Mouse (Mus musculus) spleen, embryonic (tissue): ENCODE measurements around the gene Kcnh2.

Experiments
- CTCF ChIA-PET: fragments of 350-600 bp; sonication (Branson Sonifier 250); formaldehyde crosslinking; loops from one replicate; lab custom pipeline; 2022; lab: Charles Lee

Kcnh2 gene

DNA sequence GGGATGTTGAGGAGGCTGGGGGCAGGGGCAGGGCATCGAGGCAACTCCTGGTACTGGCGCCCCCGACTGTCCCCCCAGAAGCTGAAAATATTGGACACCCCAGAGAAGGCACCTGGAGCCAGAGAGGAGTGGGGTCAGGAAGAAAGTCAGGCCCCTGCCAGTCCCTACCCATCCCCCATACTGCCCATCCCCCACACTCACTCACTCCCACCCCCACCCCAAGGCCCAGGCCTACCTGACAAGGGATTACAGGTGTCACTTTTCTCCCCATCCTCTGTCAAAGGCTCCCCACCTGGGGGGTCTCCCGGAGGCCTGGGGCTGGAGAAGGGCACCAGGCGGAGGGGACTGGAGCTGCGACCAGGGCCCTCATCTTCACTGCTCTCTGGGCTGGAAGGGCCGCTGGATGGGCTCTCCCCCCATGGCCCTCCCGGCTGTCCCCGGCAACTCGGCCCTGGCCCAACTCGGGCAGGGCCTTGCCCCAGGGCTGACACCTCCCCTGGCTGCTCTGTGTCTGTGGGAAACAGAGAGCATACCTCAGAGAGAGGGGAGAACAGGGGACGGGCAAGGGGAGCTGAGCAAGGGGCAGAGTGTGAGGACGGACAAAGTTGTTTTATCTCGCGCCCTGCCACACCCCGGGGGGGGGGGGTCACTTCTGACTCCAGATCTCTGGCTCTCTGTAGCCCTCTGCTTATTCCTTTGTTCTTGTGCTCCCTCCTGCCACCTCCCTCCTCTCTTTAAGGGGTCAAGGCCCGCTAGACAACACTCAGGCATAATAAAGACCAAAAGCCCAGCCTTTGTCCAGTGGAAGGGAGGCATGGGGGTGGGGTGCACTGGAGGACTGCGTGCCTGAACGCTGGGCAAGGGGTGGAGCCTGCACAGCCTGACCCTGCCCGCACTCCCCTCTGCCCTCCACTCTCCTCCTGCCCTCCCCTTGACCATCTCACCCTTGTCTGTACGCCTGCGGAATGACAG is 29.4 kb downstream of the Kcnh2 start:
- CTCF ChIA-PET: no interaction called here

DNA sequence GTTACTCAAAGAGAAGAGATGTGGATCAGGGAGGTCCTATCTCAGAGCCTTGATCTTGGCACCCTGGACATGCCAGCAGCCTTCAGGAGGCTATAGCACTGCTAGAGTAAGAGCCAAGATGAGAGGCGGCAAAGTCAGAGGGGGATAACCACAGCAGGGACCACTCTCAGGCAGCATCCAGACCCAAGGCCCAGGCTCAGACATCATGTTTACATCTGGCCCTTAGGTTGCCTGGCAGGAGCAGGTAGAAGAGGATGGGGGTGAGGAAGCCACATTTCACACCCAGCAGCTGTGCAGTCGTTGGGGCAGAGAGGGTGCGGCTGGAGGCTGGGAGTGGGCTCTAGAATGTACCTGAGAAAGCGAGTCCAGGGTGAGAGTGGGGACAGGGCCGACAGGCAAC is 30.5 kb downstream of the Kcnh2 start:
- CTCF ChIA-PET: no interaction called here

DNA sequence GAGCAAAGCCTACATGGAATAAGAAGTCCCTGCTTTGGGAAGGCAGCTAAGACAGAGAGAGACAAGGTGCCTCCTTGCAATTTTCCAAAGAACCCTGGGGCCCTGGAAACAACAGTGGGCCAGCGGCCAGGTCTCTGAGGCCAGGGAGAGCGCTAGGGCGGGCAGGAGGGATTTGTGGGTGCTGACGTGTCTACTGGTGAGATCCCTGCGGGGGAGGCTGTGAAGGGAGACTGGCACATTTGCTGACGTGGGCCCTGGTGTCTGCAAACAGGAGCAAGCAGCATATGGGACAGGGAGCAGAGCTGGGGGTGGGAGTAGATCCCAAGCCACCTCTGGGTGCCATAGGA is 31.0 kb downstream of the Kcnh2 start:
- CTCF ChIA-PET: no interaction called here

DNA sequence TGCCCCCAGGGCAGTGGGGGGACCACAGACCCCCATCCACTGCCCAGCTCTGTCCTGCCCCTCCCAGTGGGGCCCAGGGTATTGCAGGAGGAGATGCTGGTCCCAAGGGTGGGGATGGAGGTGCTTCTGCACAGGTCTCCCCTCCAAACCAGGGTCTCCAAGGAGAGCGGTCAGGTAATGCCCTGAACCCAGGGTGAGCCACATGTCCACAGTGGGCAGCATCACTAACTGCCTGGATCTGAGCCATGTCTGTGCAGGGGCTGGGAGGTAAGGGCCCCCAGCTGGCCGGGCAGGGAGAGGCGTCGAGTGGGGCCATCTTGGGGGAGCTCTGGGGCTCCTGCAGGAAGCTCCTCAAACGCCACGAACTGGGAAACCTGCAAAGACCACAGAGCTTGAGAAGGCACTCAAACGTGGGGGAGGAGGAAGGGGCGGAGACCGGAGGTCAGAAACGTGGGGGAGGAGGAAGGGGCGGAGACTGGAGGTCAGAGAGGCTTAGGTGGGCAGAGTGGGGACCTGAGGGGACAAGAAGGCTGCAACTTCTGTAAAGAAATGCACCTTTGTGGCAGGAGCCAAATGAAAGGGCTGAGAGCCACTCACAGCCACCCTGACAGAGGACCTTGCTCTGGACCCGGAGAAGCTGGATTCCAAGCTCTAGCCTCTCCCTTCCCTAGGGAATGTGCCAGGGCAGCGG is 31.5 kb downstream of the Kcnh2 start:
- CTCF ChIA-PET: no interaction called here

DNA sequence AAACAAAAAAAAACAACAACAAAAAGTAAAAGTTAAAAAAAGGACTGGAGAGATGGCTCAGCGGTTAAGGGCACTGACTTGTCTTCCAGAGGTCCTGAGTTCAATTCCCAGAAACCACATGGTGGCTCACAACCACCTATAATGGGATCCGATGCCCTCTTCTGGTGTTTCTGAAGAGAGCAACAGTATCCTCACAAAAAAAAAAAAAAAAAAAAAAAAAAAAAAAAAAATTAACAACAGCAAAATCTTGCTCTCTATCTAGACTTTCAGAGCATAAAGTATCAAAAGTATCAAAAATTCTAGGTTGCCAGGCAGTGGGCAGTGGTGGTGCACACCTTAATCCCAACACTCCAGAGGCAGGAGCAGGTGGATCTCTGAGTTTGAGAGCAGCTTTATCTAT is 42.2 kb downstream of the Kcnh2 start:
- CTCF ChIA-PET: no interaction called here

DNA sequence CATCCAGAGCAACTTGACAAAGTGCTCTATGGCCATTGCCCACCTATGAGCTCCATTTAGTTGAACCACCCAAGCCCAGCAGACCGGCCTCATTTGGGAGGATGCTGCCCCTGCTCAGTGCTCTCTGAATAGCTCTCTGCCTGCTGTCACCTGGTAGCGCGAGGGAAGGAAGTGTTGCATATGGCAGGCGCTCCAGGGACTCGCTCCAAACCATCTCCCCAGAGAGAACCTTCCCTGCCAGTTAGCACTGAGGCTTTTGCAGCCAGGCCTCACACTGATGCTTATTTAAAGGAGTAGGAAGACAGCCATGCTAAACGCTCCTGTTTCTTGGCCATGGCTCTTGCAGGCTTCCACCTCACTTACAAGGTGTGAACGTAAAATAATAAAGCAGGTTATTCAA is 42.8 kb downstream of the Kcnh2 start:
- CTCF ChIA-PET: no interaction called here

DNA sequence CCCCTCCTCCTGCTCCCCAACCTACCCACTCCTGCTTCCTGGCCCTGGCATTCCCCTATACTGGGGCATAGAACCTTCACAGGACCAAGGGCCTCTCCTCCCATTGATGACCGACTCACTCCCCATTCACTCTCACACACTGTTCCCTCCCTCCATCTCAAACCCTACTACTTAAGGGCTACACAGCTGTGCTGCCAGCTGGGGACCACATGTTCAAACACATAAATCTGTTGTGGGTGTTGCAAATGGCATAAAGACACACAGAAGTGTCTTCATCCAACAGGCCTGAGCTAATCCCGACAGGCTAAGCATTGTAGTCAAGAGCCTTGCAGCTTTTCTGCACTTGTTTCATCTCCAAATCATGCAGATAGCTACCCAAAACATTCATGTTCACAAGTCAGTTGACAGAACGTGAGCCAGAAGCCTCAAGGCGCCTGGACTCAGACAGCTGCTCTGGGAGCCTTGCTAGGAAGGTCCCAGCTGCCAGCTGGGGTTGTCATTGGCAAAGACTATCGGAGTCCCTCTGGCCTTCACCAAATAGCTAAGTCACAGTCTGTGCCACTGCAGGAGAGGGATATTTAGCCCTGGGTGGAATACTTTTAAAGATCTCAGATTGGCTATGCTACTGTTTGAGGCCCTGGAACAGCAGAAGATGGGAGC is 44.2 kb downstream of the Kcnh2 start:
- CTCF ChIA-PET: no interaction called here

DNA sequence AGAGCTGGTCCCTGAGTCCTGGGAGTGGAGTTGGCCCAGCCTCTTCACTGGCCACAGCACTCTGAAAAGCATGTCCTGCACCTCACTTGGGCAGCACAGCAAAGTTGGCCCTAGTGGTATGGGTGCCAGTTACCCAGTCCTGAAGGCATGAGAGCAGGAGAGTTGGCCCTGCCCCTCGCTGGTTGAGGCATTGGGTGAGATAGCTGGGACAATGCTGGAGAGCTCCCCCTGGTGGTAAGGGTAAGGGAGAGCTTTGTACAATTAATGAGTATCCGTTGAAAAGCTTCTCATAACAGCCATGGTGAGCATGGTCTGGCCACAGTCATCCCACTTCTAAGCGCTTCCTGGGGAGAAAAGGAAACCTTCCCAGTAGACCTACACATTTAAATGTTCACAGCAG is 48.2 kb downstream of the Kcnh2 start:
- CTCF ChIA-PET: no interaction called here

DNA sequence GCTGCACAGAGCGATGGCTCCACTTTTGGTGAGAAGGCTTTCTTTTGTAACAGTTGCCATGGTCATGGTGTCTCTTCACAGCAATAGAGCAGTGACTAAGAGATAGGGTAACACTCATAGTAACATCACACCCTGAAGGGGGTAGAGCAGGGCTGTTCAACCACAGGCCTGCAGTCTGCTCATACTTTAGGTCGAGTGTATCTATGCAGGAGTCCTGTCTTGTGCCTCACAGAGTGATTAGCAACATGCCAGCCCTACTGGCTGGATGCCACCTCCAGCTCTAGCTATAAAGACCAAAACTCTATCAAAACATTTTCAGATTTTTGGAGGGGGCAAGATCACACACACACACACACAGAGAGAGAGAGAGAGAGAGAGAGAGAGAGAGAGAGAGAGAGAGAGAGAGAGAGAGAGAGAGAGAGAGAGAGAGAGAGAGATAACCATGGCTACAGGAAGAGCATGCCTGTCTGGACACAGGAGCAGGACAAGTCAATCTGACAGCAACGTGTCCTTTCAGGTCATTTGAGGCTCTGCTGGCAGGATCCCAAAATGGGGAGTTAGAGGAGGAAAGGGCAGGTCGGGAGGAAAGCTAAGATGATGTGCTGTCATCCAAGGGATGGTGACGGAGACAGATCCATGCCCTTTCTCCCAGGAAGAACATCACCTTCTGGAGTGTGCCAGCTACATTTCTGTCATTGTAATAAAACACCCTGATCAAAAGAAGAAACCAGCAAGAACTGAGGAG is 51.4 kb downstream of the Kcnh2 start:
- CTCF ChIA-PET: no interaction called here

DNA sequence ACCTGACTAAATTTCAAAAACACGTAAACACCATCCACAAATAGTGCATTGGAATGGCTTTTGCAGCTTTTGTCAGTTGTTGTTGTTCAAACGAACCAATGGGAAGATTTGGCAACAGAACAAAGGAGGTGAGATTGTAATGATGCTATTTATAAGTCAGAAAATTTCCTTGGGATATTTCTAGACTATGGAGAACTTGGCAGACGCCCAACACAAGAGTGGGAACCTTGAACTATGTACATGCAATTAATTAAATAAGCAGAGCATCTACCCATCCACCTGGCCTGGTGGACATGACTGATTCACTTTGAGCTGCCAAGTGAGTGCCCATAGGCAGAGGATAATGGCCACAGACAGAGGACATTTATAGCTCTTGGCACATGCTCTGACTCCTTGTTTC is 59.5 kb downstream of the Kcnh2 start:
- CTCF ChIA-PET: no interaction called here

DNA sequence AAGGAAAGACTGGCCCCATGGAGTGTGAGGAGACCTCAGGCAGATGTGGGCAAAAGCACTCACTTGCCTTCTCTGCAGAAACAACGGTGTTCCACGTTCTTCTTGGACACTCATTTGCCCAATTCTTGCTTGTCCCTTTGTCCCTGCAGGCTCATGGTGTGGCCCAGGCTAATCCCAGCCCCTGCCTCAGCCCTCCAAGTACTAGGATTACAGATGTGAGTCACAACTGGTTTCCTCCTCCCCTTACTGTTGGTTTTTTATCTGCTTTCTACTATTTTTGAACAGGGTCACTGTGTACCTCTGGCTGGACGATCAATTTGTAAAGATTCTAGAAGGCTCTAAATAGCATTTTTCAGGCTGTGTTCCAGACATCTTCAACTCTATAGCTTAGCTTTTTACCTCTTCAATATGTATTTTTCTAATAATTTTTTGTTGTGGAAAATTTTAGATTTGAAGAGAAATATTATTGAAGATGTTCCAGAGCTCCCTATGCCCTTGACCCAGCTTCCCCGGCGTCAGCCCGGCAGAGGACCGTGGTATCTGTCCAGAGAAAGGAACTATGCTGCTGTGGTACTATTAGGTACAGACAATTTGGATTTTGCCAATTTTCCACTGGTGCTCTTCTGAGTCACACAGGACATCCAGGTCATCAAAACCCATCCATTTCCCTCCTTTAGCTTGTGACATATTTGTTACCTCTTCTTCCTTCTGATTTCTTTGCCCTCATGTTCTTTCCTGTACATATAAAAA is 65.0 kb downstream of the Kcnh2 start:
- CTCF ChIA-PET: interaction anchor here (0.6 kb wide), 1 partner anchor 635 kb away, joined by 3 read pairs; no protein-coding TSS in a partner anchor

DNA sequence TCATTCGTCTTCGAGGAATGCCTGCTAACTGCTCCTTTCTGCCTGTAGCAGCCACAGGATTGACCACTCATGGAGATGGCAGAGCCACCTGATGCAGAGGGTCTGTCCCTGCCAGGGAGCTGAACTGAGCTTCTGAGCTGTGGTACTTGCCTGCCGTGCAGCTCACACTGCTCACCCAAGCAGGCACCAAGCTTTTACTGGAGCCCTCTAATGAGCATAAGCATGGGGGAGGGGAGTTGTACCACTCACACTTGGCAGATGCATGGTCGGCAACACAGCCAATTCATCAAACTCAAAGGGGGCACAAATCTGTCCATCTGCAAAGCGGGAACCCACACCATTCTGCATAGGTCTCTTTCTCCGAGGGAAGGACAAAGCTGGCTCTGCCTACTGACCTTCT is 67.3 kb downstream of the Kcnh2 start:
- CTCF ChIA-PET: no interaction called here

DNA sequence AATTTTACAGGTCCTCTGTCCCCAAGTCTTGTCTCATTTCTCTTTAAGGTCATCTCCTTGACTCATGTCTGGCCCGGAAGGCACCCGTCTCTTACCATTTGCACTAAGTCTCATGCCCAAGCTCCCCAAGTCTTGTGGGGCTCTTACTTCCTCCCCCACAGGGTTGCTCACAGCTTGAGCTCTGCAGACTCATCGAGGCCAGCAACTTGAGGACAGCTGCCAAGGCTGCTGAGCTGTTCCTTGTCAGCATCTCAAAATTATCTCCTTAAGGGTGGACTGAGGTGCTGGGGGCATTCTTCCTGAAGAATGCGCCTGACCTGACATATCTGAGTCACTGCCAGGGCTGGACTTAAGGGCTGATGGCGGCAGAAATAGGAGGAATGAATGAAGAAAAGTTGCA is 68.2 kb downstream of the Kcnh2 start:
- CTCF ChIA-PET: interaction anchor here (0.6 kb wide), 1 partner anchor 362 kb away, joined by 5 read pairs; no protein-coding TSS in a partner anchor

DNA sequence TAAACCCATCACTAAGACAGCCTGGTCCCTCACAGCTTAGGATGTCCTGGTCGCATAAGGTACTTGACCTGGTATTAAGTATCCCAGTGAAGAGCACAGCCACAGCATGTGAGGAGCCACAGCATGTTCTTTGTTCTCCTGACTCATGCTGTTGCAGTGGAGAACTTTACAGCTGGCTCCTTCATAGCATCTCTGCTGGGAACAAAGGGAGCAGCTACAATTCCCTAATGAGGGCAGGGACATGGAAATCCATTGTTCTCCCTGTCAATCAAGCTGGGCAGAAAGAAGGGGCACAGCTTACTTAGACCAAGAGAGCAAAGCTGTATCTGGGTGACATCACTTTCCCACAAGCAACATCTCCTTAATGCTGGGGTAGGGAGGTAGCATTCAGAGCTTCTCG is 70.9 kb downstream of the Kcnh2 start:
- CTCF ChIA-PET: no interaction called here

DNA sequence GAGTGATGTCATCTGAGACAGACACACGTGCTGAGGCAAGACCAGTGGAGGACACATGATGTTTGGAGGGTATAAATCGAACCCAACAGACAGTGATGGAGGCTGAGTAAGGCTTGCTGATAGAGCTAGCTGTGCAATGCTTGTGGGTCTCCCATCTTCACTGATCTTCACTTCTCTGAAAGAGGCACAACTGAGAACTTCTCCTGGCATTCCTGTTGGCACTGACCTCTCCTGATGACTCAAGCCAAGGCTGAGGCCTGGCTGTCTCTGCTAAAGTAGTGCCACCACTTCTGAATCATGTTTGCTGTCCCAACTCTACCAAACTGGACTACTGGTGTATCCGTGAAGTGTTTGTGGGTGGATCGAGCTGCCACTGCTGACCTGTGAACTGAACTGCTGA is 71.9 kb downstream of the Kcnh2 start:
- CTCF ChIA-PET: no interaction called here

DNA sequence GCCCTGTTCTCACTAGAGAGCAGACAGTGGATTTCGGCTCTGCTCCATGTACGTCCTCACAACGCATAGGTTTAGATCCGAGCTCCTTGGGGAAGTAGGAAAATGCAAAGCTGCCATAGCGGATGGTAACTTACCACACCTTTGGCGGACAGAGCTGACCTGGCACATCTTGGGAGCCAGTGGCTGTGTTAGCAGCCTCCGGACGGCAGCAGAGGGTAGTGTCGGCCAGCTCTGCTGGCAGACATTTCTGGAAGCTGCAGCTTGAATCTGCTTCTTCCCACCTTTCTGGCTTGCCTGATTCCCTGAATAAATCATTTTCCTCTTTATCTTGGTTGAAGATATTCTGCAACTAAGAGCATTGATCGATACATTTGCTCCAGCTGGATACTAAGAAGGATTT is 73.2 kb downstream of the Kcnh2 start:
- CTCF ChIA-PET: interaction anchor here (0.6 kb wide), 1 partner anchor 451 kb away, joined by 7 read pairs; no protein-coding TSS in a partner anchor

DNA sequence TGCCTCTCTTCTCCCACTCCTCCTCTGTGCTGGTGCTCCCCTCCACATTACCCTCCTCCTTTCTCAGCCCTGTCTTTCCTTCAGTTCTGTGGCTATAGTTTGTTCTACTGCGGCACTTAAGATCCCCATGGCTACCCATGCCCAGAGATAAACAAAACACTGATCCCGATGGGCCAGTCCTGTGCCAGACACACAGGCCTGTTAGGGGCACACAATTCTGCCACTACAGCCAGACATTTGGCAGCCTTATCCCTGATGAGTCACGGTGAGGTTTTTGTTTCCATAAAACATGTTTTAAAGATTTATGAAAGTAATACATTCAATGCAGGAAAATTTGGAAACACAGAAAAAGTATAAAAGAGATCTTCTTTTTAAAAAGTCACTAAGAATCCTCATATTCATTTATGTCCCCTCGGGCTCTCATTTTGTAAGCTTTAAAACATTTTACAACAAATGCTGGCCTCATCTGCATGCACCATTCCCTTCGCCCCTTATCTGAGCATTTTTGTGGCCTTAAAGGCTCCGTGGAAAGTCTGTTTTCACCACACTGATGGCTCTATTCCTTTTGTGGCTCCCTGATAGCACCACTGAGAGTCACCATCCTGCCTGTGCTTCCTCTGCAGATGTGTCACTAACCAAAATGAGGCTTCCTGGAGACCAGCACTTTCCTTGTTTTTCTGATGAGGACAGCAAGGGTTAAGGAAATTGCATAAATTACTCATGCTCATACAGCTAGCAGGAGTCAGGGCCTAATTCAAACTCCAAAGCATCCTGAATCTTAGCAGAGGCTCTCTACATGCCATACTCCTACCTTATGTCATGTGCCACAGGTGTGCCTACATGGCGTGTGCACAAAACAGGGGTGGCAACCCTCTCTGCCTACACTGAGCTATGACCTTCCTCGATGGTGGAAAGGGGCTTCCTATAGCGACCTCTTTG is 77.5 kb downstream of the Kcnh2 start:
- CTCF ChIA-PET: no interaction called here

DNA sequence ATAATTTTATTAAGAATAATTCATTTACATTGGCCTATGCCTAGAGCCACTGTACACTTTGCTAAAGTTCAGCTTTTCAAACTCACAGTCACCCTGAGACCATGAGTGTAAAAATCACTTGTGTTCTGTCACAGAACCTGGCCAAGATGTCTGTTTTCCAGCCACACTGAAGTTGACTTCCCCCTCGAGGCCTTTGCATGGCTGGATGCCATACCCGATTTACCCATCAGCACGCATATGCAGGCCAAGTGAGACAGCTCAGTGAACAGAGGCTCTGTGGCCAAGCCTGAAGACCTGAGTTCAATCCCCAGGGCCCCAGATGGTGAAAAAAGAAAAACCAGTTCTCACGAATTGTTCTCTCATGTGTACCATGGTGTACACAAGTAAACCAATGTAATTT is 80.5 kb downstream of the Kcnh2 start:
- CTCF ChIA-PET: no interaction called here
